Mouse (Mus musculus): ENCODE results near the gene Slc35b1.

The Slc35b1 gene

DNA sequence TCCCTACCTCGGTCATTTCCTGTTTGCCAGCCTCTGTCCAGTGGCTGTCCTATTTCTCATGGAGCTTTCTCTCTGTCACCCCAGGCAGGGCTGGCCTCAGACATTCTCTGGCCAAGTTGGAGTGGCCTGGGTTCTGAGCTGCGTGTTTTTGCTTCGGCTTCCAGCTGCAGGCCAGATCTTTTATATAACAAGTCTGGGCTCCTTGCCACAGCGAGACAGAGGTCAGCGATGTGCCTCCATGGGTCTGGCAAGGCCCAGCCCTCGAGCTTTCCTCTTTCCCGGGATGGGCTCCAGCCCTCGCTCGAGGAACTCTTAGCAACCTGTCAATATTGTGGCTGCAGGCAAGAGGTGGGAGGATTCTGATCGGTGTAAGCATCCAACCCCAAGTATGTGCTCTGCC is 18.9 kb upstream of the Slc35b1 start:
- DNase-seq (ENCODE audit: extremely low spot score, low read depth, low spot score), result no peak

DNA sequence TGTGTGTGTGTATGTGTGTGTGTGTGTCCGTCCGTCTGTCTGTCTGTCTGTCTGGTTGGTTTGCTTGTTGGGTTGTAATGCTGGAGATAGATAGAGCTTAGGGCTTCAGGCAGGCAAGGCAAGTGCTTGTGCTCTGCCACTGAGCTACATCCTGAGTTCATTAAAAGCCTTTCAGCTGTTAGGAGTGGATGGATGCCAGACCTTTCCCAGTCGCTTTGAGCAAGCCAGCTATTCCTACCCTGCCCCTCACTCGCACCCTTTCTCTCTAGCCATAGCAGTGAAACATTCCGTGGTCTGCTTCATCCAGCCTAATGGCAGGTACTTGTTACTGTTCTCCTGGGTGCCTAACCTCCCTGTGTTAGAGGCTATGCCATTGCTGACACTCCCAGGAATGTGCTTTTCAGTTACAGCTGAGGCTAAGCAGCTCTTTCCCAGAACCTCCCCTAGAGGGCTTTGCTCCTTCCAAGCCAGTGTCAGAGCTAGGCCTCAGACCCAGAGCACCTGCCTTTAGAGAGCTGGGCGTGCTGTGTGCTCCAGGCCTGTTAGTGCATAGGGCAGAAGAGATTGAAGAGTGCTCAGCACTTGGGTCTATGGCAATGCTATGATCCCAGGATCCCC is 18.1 kb upstream of the Slc35b1 start:
- DNase-seq (ENCODE audit: extremely low spot score, low read depth, low spot score), result no peak

DNA sequence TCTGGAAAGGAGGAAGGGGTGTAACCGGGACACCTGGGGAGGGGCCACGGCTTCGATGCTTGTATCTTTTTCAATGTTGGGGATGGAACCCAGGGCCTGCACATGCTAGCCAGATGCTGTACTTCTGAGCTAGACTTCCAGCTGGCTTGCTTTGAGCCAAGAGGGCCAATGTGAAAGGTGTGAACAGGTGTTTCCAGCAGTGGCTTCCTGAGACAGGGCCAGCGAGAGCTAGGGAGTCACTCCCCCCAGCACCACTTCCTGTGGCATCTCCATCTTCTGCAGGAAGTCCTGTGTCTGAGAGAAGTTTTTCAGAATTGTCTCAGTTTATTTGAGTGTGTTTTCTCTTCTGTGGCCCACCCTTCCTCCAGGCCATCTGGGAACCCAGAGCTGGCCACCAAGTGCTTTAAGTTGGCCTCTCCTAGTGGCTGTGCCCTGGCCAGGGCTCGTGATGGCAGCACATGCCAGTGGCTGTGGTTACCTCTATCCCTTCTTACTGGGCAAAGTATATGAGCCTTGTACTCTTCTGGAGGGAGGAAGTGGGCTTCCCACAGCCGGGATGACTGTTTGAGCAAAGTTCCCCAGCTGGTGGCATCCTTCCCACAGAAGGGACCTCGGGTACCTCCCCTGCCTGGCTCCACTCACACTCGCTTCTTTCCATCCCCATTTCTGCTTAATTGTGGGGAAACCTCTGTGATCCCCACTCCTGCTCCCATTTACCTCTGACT is 17.3 kb upstream of the Slc35b1 start:
- DNase-seq (ENCODE audit: extremely low spot score, low read depth, low spot score), result no peak

DNA sequence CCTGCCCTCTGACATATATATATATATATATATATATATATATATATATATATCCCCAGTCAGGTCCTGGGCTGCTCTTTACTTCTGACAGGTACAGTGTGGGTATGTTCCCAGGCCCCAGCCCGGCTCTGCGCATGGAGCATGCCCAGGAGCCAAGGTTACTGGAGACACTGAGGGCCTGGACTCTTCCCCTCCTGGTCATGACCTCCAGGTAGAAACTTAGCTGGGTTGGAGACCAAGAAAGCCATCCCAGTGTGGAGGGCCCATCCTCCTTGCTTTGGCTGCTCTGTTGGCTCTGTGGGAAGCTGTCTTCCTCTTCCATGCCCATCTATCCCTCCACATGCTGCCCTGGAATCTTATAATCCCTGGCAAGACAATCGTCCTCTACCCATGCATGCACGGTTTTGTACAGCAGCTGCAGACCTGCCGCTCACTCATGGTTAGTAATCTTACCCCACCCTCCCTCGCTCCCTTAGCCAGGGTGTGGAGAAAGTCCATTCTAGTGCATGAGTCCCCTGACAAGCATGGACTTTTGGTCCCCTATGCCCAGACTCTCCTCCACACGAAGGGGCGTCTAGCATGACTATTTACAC is 16.2 kb upstream of the Slc35b1 start:
- no peak for DNase-seq (ENCODE audit: extremely low spot score, low read depth, low spot score)

DNA sequence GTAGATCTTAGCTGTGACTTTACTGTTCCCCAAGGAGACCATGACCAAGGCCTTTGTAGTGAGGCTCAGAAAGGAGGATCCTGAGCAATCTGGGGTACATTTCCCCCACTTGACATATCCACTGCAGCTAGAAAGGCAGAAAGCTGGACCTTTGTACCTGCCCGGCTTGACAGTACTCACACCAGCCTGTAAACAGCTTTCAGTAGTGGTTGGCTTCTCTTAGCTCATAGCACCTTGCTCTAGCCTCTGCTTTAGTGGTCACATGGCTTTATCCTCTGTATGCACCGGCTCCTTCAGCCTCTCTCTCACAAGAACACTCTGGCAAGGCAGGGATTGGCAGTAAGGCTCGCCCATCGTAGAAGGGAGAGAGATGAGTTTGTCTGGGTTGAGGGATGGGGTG is 15.6 kb upstream of the Slc35b1 start:
- DNase-seq (ENCODE audit: extremely low spot score, low read depth, low spot score), result no peak

DNA sequence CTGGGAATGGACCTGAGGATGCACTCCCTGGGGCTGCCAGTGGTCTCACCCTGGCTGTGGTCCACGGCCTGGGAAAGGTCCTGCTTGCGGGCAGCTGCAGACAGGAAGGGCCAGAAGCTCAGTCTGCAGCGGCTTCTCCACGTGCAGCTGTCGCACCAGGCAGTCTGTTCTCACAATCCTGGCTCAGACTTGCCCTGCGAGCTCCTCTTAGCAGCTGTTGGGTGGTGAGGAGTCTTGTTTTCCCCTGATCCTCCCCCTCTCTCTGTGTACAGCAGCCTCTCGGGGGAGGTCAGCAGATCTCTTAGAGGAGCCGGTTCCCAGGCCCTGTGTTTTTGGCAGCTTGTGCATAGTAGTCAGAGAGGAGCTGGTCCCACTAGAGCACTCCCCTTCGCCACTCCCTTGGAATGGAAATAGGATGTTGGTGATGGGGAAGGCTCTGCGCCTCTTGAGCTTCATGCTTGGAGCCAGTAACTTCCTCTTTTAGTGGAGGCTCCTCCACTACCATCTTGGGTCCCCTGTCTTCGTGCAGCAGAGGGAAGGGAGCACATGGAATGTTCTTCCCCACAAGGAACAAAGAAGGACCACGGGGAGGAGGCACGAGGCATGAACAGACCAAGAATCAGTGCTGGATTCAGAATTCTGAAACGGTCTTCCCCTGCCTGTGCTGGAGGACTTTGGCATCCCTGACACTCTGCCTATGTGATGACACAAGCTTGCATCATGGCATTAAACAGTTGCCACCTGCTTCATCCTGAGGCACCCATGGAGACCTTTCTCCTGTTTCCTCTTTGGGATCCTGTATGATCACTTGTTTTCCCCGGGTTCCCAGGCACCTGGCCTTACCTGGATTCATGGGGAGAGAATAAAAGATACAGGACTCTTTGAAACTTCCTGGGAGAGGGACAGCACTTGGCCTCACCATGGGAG is 14.3 kb upstream of the Slc35b1 start:
- DNase-seq (ENCODE audit: extremely low spot score, low read depth, low spot score), result no peak

DNA sequence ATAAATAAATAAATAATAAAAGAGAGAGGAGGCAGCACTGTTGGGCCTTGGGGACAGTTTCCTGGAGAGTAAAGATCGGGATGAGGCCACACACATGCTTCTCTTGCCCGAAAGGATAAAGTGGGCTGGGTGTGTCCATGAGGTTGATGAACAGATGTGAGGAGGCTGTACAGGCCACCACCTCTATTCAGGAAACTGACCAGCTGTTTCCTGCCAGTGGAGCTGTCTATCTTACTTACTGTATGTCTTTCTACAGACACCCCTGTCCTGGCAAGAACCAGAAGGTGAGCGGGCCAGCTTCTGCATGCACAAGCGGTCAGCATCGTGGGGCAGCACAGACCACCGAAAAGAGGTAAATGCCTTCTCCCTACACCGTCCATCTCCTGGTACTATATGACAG is 13.3 kb upstream of the Slc35b1 start:
- DNase-seq (ENCODE audit: extremely low spot score, low read depth, low spot score), result no peak

DNA sequence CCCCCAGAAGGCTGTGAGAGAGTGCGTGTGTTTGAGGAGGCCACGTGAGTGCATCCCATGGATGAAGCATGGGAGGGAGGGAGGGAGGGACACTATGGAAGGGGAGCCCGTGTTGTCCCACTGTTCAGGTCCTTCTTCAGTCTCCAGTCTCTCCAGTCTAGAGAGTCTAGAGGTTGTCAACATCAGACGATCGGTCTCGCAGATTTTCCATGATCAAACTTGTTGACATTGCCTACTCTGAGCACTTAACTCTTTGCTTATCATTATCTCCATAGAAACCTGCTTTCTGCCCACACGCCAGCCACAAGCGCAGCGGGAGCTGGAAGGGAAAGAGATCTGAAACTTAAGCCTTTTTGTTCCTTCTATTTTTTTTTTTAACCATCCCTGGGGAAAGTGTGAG is 5.6 kb upstream of the Slc35b1 start:
- DNase-seq (ENCODE audit: extremely low spot score, low read depth, low spot score), result no peak

DNA sequence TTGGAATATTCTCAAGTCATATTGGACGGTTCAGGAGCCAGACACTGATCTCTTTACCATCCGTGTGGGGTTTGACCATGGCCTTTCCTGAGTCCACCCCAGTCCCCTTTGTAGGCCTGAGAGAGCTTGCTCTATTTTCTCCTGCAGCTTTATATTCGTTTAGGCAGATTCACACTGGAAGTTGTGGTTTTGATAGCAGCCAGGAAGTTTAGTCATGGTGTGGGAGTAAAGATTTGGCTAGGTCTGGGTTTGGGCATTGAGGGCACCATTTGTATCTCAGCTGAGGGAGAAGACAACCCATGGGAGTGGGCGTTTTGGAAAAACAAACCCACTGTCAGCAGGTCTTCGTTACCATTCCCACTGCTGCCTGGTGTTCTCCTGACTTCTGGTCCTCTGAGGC is 4.9 kb upstream of the Slc35b1 start:
- DNase-seq (ENCODE audit: extremely low spot score, low read depth, low spot score), result no peak

DNA sequence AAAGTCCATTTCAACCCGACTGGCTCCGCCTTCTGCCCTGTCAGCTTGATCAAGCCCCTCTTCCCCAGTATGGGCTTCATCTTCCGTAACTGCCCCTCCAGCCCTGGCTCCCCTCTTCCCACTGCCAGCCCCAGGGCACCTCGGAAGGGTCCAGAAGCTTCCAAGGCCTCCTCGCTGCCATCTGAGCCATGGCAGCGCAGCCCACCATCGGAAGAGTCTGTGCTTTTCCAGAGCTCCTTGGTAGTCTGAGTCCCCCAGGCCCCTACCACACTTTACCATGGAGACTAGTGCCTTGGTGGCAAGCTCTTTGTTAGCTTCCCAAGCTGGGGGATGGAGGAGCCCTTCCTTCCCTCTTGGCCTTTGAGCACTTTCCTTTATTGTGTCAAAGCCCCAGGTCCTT is 3.8 kb upstream of the Slc35b1 start:
- DNase-seq (ENCODE audit: extremely low spot score, low read depth, low spot score), result no peak

DNA sequence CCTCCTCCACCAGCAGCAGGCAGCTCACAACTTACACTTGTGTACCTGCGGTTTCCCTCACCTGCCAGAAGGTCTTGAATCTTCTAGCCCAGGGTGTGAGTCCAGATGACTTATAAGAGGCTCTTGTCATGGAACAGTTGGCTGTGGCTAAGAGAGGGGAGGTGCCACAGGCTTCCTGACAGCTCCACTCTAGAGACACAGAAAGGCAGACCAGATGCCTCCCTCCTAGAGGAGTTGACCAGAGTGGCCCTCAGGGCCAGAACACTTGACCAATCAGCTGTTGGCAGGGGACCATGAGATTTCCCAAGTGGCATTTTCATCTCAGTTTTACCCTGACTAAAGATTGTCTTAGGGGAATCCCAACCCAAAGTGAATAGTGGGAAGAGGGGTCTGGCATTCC is 3.3 kb upstream of the Slc35b1 start:
- DNase-seq (ENCODE audit: extremely low spot score, low read depth, low spot score), result no peak

DNA sequence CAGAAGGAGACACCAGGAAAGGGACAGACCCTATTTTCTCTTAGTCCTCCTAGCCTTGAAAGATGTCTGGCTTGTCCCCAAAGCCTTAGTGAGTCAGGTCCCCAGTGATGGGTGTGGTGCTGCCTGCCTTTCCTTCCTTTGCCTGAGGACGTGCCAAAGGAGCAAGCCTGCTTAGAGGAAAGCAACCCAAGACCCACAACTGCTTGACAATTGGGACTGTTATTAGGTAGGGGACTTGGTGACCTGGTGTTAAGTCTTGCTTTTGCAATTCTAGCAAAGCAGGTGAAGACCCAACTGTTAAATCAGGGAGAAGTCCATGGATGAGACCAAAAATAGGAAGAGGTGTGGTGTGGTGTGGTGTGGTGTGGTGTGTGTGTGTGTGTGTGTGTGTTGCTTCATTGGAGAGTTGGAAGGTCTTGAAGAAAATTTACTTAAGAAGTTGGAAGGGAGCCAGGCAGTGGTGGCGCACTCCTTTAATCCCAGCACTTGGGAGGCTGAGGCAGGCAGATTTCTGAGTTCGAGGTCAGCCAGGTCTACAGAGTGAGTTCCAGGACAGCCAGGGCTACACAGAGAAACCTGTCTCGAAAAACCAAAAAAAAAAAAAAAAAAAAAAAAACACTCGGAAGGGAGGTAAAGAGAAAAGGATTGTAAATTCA is 1.0 kb upstream of the Slc35b1 start:
- no peak for DNase-seq (ENCODE audit: extremely low spot score, low read depth, low spot score)

DNA sequence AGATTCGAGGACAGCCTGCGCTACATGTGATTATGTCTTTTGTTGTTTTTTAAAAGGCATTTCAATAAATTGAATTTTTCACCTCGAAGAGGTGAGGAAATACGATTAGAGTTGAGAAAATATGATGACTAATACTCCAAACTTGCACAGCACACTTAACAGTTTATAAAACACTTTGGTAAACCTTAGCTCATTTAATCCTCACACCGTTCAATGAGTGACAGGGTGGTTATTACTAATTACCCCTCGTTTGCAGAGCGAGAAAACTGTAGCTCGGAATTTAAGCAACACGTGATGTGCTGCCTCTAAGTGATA is 531 bp upstream of the Slc35b1 start:
- DNase-seq (ENCODE audit: extremely low spot score, low read depth, low spot score), result no peak

DNA sequence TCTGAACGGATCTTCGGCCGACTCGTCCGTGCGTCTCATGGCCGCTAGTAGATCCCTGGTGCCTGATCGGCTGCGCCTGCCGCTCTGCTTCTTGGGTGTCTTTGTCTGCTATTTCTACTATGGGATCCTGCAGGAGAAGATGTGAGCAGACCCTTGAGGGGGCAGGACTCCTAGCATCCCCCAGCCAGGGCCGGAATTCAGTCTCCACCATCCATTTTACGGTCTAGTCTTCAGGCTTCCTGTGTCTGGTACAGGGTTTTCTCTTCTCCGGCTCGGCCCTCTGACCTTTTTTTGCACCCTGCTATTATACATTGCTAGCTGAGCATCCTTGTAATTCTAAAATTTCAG is 455 bp downstream of the Slc35b1 start:
- no peak for DNase-seq (ENCODE audit: extremely low spot score, low read depth, low spot score)

DNA sequence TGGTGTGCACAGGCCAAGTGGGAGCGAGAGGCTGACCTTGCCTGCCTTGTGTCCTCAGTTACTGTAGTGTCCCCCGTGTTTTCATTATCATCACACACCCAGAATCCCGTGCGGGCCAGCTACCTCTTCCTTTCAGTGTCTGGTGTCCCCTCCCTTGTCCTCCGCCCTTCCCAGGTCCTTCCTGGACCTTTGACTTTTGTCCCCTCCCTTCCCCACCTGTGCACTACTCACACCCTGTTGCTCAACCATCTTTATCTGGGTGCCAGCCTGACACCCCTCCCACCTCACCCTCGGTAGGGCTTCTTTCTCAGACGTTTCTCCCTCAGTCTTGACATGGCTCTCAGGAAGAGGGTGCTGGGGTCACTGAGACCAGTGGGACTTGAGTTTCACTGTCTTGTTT is 2.9 kb downstream of the Slc35b1 start:
- no peak for DNase-seq (ENCODE audit: extremely low spot score, low read depth, low spot score)

DNA sequence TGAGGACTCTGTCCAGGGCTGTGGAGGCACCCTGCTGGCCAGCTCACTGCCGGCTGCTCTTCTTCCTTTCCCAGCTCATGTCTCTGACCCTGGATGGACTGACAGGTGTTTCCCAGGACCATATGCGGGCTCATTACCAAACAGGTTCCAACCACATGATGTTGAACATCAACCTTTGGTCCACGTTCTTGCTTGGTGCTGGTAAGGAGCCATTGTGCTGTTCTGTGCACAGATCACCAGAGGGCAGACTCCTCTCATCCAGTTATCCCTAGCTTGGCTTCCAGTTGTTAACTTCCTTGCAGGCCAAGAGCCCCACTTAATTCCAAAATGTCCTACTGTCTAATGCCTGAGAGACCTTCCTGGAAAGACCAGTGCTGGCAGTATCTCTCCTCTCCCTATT is 4.5 kb downstream of the Slc35b1 start:
- no peak for DNase-seq (ENCODE audit: extremely low spot score, low read depth, low spot score)

DNA sequence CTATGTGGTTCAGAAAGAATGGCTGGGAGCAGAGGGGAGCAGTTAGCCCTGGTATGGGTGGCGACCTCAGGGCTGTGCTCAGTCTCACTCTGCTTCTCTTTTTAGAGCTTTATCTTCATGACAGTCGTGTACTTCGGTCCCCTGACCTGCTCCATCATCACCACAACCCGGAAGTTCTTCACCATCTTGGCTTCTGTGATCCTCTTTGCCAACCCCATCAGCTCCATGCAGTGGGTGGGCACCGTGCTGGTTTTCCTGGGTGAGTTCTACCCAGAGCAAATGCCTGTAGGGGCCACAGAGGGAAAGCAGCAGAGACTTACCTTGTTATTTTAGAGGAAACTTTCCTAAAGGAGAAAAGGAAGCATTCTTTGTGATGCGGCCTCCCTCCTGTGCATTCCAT is 5.9 kb downstream of the Slc35b1 start:
- no peak for DNase-seq (ENCODE audit: extremely low spot score, low read depth, low spot score)

DNA sequence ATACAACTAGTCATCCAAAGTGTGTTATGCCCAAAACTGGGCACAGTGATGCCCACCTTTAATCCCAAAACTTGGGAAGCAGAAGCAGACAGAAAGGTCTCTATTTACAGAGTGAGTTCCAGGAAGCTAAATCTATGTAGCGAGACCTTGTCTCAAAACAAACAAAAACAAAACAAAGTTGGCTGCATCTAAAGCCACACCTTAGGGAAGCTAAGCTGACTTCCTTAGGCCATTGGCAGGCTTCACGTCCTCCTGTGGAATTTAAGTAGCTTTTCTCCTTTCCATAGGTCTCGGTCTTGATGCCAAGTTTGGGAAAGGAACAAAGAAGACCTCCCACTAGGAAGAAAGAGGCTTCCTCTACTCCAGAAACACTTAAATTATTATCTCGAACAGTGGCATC is 6.7 kb downstream of the Slc35b1 start:
- DNase-seq (ENCODE audit: extremely low spot score, low read depth, low spot score), result no peak

DNA sequence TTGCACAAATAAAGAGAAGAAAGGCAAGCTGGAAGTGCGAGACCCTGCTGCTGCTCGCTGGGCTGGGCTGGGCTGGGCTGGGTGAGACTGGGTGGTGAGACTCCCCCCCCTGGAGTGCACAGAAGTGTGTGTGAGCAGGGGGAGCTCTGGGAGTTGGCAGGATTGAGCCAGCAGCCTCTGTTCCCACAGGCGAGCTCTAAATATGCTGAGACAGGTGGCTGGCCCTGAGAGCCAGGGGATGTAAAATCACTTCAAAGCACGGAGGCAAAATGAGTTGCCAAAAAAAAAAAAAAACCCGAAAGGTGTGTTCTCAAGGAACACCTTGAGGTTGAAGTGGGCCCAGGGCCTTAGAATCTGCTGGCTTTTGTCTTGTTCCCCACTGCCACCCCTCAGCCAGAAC is 7.3 kb downstream of the Slc35b1 start:
- no peak for DNase-seq (ENCODE audit: extremely low spot score, low read depth, low spot score)

DNA sequence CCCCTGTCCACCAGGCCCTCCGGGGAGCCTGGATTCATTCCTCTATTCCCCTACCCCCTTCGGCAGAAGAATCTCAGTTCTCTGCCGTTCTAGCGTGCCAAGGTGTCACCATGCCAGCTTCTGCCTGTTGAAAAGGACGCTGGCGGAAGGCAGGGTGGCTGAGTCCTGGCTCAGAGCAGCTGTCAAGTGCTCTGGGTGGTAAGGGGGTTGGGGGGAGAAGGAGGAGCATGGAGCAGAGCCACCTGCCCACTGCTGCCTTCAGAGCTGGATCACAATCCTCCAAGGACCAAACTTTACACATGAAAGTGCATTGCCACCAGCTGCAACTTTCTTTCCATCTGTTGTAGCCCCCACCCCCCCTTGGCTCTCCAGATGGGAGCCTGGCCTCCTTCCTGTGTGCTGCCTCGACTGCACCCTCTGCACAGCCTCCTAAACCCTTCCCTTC is 7.8 kb downstream of the Slc35b1 start:
- DNase-seq (ENCODE audit: extremely low spot score, low read depth, low spot score), result no peak
